Mouse (Mus musculus) adipocyte (in vitro differentiated cells): ENCODE results near the gene Cdc14a.
A peak's percentile ranks its signal among the peaks of the same experiment; 100 is the strongest.

ENCODE experiments used
- DNase-seq: peaks from one replicate; pipeline ENCODE4 v3.0.0-alpha.2; 2016; ENCODE audit warnings: low spot score

Cdc14a gene

GRCm38 (mm10) chr3:116329023-116329762, 94.6 kb downstream of the Cdc14a start:
- peak; percentile 19 for DNase-seq

- DNase-seq = no peak
Measured at GRCm38 (mm10) chr3:116327616-116328004, 96.2 kb downstream of the Cdc14a start.

- DNase-seq = peak; percentile 75
Measured at GRCm38 (mm10) chr3:116327001-116327615, 96.7 kb downstream of the Cdc14a start.

GRCm38 (mm10) chr3:116325501-116325900, 98.3 kb downstream of the Cdc14a start:
- no peak for DNase-seq

- no peak for DNase-seq
Measured at GRCm38 (mm10) chr3:116319696-116320095, 104.1 kb downstream of the Cdc14a start.

GRCm38 (mm10) chr3:116311838-116312237, 112.0 kb downstream of the Cdc14a start:
- no peak for DNase-seq

- no peak for DNase-seq
Measured at GRCm38 (mm10) chr3:116311173-116311572, 112.7 kb downstream of the Cdc14a start.

GRCm38 (mm10) chr3:116310672-116311071, 113.2 kb downstream of the Cdc14a start:
- no peak for DNase-seq

GRCm38 (mm10) chr3:116310033-116310432, 113.8 kb downstream of the Cdc14a start:
- no peak for DNase-seq

GRCm38 (mm10) chr3:116304800-116305753, 118.8 kb downstream of the Cdc14a start:
- DNase-seq = peak; percentile 17

- DNase-seq = no peak
Measured at GRCm38 (mm10) chr3:116302581-116302980, 121.3 kb downstream of the Cdc14a start.

GRCm38 (mm10) chr3:116301754-116302153, 122.1 kb downstream of the Cdc14a start:
- DNase-seq = no peak

GRCm38 (mm10) chr3:116298727-116299126, 125.1 kb downstream of the Cdc14a start:
- peak; percentile 20 for DNase-seq

- no peak for DNase-seq
Measured at GRCm38 (mm10) chr3:116298003-116298402, 125.8 kb downstream of the Cdc14a start.

GRCm38 (mm10) chr3:116297170-116297569, 126.7 kb downstream of the Cdc14a start:
- no peak for DNase-seq

GRCm38 (mm10) chr3:116290041-116290815, 133.6 kb downstream of the Cdc14a start:
- no peak for DNase-seq

GRCm38 (mm10) chr3:116288833-116289232, 135.0 kb downstream of the Cdc14a start:
- no peak for DNase-seq

- DNase-seq = no peak
Measured at GRCm38 (mm10) chr3:116284735-116285134, 139.1 kb downstream of the Cdc14a start.

- DNase-seq = no peak
Measured at GRCm38 (mm10) chr3:116283996-116284395, 139.8 kb downstream of the Cdc14a start.

- no peak for DNase-seq
Measured at GRCm38 (mm10) chr3:116281663-116282062, 142.2 kb downstream of the Cdc14a start.

GRCm38 (mm10) chr3:116277146-116277545, 146.7 kb downstream of the Cdc14a start:
- no peak for DNase-seq

GRCm38 (mm10) chr3:116271679-116272078, 152.2 kb downstream of the Cdc14a start:
- no peak for DNase-seq
